Mouse (Mus musculus) frontal cortex, postnatal 36 days (tissue): Measurements from ENCODE around the gene Eva1c.
"Not testable (repeated sequence)": the region's sequence is repeated elsewhere in the genome, so short reads cannot be mapped to it uniquely, and the experiment has no call there.

Experiments used
- DNase-seq, 2 experiments: peaks; one replicate each; pipeline ENCODE4 v3.0.0; 2022; ENCODE audit warnings: low spot score in 2 of 2

The Eva1c gene

DNA sequence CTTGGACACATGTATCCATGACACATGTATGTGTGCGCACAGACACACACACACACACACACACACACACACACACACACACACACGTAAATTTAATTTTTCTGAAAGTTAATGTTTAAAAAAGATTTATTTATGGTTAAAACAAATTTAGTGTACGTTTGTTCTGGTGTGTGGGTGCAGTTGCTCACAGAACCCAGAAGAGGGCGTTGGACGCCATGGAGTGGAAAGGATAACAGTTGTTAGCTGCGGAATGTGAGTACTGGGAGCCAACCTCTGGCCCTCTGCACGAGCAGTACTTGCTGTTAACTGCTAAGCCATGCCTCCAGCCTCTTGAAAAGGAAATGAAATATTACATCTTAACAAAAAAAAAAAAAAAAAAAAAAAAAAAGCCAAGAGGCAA lies at the start of gene Eva1c:
Gene Eva1c, plus strand, starts transcription at position 263 of the 400 bp plus-strand sequence.
- no peak for DNase-seq

GRCm38 (mm10) chr16:90779783-90780182 lies 46.7 kb upstream of the Eva1c start:
- no peak for DNase-seq

- no peak for DNase-seq
Observed at GRCm38 (mm10) chr16:90783302-90783701, 43.2 kb upstream of the Eva1c start.

DNA sequence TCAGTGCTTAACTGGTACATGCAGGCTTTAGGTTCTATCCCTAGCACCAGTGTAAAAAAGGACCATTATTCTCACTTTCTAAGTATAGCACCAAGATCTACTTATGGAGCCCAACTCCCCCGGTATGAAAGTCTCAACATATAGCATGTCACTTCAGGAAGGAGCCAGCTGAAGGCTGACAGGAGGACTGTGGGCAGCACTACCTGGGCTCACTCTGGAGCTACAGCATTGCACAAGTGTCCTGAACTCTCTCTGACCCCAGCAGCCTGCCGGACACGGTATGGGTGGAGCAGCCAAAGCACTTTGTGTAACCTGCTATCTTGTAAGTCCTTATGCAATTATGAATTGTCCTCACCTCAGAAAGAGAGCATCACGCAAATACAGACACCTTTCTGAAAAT lies 41.3 kb upstream of the Eva1c start:
- DNase-seq: peak in 1 of 2 experiments; percentile 46

- DNase-seq: no peak
Observed at GRCm38 (mm10) chr16:90788580-90788979, 37.9 kb upstream of the Eva1c start.

GRCm38 (mm10) chr16:90790946-90791345 lies 35.6 kb upstream of the Eva1c start:
- DNase-seq: no peak

- DNase-seq: peak; percentile 18 to 29
Observed at GRCm38 (mm10) chr16:90792066-90792465, 34.5 kb upstream of the Eva1c start.

DNA sequence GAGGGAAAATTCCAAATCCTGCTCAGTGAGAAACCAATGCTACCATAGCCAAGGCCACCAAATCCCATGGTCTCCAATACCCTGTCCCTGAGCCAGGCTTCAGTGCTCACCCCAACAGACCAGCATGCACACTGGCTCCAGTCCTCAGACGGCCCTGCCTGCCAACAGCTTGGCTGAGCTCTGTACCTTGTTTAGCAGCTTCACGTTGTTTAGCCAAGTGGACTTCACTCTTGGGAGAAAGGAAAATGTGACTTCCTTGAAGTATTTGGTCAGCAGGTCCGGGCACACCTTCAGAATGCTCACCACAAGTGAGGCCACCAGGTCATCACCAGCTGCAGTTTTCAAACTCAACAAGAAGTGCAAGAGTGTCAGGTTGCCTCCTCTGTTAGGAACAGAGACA lies 34.0 kb upstream of the Eva1c start:
- no peak for DNase-seq

GRCm38 (mm10) chr16:90794708-90795107 lies 31.8 kb upstream of the Eva1c start:
- DNase-seq: no peak

GRCm38 (mm10) chr16:90798446-90798845 lies 28.1 kb upstream of the Eva1c start:
- DNase-seq: no peak

DNA sequence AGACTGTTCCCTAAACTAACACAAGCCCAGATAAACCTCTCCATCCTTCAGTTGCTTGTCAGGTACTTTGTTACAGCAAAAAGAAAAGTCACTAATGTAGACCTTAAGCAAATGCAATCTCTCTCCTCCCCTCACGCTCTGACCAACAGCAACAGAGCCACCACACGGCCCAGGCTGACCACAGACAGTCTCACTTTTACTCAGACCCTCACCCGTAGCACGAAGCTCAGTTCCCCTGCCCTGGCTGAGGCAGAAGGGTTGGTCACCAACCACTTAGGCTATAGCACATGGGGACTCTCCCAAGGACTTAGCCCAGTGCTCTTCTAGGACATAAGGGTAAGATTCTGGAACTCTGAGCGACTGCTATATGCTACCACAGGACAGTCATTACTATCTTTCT lies 27.7 kb upstream of the Eva1c start:
- no peak for DNase-seq

DNA sequence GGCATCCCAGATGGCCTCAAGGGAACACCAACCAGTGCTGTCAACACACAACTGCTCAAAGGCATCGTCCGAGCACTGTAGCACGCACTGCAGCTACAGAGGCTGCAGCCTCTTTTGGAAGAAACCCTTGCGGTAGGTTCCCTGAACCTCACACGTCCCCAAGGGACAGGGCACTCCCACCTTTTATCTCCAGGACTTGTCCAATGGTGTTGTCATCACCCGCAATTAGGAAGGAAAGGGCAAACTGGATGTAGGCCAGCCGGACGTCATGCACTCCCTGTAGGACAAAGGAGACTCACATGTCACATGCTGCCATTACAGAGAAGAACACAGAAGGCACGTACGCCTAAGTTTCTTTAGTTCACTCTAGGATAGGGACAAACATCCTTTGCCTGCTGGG lies 26.7 kb upstream of the Eva1c start:
- DNase-seq: no peak

DNA sequence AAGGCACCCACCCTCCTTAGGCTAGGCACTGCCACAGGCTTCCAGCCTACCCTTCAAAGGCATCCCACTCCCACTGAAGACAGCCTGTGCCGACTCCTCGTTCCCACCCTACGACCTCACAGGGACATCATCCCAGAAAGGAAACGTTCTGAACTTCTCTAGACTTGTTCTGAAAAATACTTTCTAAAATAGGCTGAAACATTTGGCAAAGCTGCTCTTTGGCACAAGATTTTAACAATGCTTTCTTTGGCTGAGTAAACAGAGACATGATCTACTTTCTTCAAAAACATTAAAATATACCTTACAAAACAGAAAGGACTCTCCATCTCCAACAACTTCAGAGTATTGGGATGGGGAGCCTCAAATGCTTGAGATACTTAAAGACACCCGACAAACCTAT lies 25.3 kb upstream of the Eva1c start:
- peak; percentile 30 to 47 for DNase-seq

DNA sequence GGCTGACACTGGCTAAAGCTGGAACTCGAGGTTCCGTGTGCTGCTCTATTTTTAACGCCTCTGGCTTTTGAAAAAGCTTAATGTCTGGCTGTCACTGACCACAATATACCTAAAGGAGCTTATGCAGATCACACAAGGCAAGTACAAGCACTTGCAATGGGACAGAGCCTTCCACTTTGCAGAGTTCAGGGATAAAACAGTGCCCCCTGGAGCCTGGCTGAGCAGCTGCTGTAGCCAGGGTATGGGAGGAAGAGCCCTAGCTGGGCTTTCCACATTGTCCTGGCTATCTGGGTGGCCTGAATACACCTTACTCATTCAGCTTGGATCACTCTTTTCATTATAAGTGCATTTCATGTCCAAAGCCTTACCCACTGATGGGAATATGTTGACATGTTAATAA lies 24.6 kb upstream of the Eva1c start:
- DNase-seq: no peak

GRCm38 (mm10) chr16:90804466-90804865 lies 22.1 kb upstream of the Eva1c start:
- DNase-seq: no peak

DNA sequence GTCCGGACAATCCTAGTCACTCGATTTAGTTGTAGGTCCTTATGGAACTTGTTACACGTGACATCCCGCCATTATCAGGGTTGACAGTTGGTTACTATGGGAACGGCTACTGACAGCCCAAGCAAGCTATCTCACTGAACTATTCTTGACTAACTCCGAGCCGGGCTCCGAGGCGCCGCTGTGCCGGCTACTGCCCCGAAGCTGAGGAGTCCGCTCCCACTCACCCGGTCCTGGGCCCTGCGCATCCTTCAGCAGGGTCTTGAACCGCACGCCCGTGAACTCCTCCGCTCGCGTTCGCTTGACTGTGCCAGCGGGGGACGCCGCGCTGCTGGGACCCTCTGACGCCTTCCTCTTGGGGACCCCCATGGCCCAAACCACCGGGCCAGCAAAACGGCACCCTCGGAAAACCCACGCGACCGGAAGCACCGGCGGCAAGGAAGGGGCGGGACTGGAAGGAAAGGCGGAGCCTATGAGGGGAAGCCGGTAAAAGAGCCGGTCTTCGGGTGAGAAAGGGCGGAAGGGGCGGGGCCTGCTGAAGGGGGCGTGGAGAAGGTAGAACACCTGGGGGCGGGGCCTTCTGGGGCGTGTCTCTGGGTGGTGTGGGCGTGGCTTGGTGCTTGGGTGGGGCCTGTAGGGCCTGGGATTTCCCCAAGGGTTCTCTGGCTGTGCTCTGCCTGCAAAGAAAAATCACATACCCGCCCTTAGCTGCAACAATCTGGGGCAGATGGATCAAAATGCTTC lies 16.4 kb upstream of the Eva1c start, which contains the start of gene Urb1:
Gene Urb1, minus strand, starts transcription at position 439 of the 741 bp plus-strand sequence.
- peak; percentile 95 to 98 for DNase-seq

- no peak for DNase-seq
Observed at GRCm38 (mm10) chr16:90810716-90811256, 15.7 kb upstream of the Eva1c start.

DNA sequence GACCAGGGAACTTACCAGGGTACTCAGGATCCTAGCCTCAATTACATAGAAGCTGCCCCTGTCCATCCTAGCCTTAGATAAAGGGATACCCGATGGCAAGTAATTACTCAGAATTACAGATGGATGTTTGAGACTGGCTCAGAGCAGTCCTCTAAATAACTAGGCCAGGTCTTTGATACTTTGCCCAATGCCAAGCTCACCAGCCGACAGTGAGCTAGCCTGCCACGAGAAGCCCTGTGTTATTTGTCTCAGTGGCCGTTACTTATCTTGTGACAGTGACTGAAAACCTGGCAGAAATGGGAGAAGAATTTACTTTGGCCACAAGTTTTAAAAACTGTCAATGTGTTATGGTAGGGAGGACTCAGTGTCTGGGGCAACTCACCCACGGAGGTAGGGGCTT lies 14.4 kb upstream of the Eva1c start:
- DNase-seq: no peak

- DNase-seq: no peak
Observed at GRCm38 (mm10) chr16:90820326-90820725, 6.2 kb upstream of the Eva1c start.

GRCm38 (mm10) chr16:90821046-90821697 lies 5.3 kb upstream of the Eva1c start:
- no peak for DNase-seq

DNA sequence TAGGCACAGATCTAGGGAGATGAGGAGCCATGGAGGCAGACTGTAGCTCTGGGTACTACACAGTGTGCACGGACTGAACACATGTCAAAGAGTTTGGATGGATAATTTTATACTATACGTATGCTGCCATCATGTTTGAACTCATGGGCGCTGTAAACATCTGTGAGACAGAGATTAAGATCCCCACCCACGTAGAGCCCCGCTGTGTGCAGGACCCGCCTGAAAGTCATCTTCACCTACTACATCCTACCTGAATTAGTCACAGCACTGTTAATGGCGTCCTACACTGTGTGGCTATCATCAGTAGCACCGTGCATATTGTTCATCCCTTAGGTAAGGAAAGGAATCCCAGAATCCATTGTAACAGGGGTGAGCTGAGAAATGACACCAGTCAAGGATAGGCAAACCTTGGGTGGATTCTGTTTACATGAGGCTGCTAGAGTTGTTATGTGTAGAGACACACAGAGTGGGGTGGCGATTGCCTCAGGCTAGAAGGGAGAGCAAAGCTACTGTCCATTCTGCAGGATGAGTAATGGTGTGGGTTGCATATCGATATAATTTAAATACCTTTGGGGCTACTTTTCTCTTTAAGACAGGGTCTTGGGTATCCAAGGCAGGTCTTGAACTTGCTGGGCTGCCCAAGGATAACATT lies 4.1 kb upstream of the Eva1c start:
- DNase-seq: no peak

DNA sequence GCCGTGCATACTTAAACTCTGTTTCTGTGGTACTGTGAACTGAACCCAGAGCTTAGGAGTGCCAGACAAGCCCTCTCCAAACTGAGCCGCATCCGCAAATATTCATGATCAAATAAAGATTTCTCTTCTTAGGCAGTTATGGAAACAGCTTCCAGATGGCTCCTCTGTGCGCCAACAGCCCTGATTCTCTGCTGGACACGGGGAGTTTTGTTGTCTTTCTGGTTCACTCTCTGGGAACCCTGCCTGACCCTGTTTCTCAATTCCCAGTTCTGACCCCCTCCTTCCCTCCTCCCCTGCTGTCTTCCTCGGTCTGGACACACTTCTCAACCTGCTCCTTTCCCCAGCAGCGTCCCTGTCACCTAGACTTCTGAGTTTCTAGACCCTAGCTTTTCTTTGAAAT lies 3.5 kb upstream of the Eva1c start:
- DNase-seq: no peak

DNA sequence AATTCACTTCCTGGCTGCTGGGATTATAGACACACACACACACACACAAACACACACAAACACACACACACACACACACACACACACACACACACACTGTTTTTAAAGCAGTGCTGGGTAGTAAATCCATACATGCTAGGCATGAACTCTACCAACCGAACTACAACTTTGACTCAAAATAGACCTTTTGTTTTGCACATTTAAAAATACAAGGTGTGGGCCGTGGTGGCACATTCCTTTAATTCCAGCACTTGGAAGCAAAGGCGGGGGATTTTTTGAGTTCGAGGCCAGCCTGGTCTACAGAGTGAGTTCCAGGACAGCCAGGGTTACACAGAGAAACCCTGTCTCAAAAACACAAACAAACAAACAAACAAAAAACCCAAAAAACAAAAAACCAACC lies 2.5 kb upstream of the Eva1c start:
- not testable (repeated sequence) for DNase-seq
